Mouse (Mus musculus) CH12.LX (cell line): ENCODE data around the gene Smim13. TPM values are rescaled to one million over a fixed set of nuclear protein-coding genes. Genes with fewer than 3 reads are reported as not detected.

Experiments used
- DNase-seq: peaks from one replicate; pipeline ENCODE4 v3.0.0-alpha.2; 2013; ENCODE audit errors: extremely low read depth
- H3K27ac ChIP-seq: 2 replicates; pipeline ENCODE4 v1.5.1; 2012; ENCODE audit warnings: low read depth, mild to moderate bottlenecking, control low read depth, moderate library complexity; ENCODE audit not compliant: insufficient read depth
- H3K27me3 ChIP-seq: replicated peaks from 2 replicates; pipeline ENCODE3; 2012; ENCODE audit warnings: inconsistent platforms
- H3K36me3 ChIP-seq, 2 experiments: replicated peaks in 1 of 2; 2 replicates each; pipeline versions ENCODE3 to v1.6.1; 2012; ENCODE audit warnings: inconsistent platforms in 1 of 2, low read length in 1 of 2, mild to moderate bottlenecking in 1 of 2, mixed read lengths in 1 of 2, moderate library complexity in 1 of 2; ENCODE audit not compliant: control insufficient read depth in 1 of 2, insufficient read depth in 1 of 2
- H3K4me1 ChIP-seq, 2 experiments: 2 replicates each; pipeline ENCODE4 v1.6.1; 2012; ENCODE audit warnings: inconsistent platforms in 1 of 2, moderate library complexity in 1 of 2; ENCODE audit not compliant: insufficient read depth in 2 of 2, control insufficient read depth in 1 of 2
- H3K4me2 ChIP-seq: 2 replicates; pipeline ENCODE4 v1.6.1; 2012; ENCODE audit warnings: low read depth, mild to moderate bottlenecking, control low read depth; ENCODE audit not compliant: poor library complexity, insufficient read depth, severe bottlenecking
- H3K4me3 ChIP-seq, 3 experiments: fragments of 150-350 bp in 1 of 3; sonication (generic) in 1 of 3; replicated peaks in 1 of 3; 2 replicates each; pipeline versions ENCODE3 to v1.5.1; 2011 to 2012; ENCODE audit warnings: low read depth in 2 of 3, low read length in 2 of 3, mild to moderate bottlenecking in 2 of 3, moderate library complexity in 2 of 3, control low read depth in 1 of 3, improper control_type of control experiment in 1 of 3, inconsistent platforms in 1 of 3, mixed read lengths in 1 of 3; ENCODE audit not compliant: poor library complexity in 1 of 3
- H3K79me2 ChIP-seq: replicated peaks from 2 replicates; pipeline ENCODE4 v1.6.1; 2012; ENCODE audit warnings: mild to moderate bottlenecking, moderate library complexity; ENCODE audit not compliant: control insufficient read depth, poor library complexity, insufficient read depth, severe bottlenecking; ENCODE audit errors: extremely low read depth
- H3K9ac ChIP-seq: 2 replicates; pipeline ENCODE4 v1.6.1; 2012; ENCODE audit warnings: low read depth, mild to moderate bottlenecking, control low read depth, moderate library complexity; ENCODE audit not compliant: insufficient read depth
- H3K9me3 ChIP-seq: replicated peaks from 2 replicates; pipeline ENCODE3; 2012; ENCODE audit warnings: low read length, inconsistent platforms, mixed read lengths
- BHLHE40 ChIP-seq: IDR thresholded peaks from 2 replicates; pipeline ENCODE4 v1.6.1; 2011; ENCODE audit warnings: mild to moderate bottlenecking, low read depth, low read length, improper control_type of control experiment
- CHD1 ChIP-seq: IDR thresholded peaks from 2 replicates; pipeline ENCODE4 v1.6.1; 2012; ENCODE audit warnings: low read depth, low read length, improper control_type of control experiment, inconsistent platforms
- CTCF ChIP-seq, 2 experiments: IDR thresholded peaks in 1 of 2; conservative IDR thresholded peaks in 1 of 2; 2 replicates each; pipeline ENCODE4 v1.5.1; 2011 to 2012; ENCODE audit warnings: low read depth in 2 of 2, low read length in 2 of 2, improper control_type of control experiment in 1 of 2, inconsistent platforms in 1 of 2, mild to moderate bottlenecking in 1 of 2, moderate library complexity in 1 of 2
- E2F4 ChIP-seq: IDR thresholded peaks from 2 replicates; pipeline ENCODE4 v1.6.1; 2011; ENCODE audit warnings: low read depth, low read length, improper control_type of control experiment; ENCODE audit not compliant: insufficient replicate concordance
- ELF1 ChIP-seq: IDR thresholded peaks from 2 replicates; pipeline ENCODE4 v1.6.1; 2014; ENCODE audit warnings: low read depth, mild to moderate bottlenecking, inconsistent platforms, low read length, improper control_type of control experiment
- EP300 ChIP-seq: IDR thresholded peaks from 2 replicates; pipeline ENCODE4 v1.6.1; 2011; ENCODE audit warnings: low read length, improper control_type of control experiment
- GABPA ChIP-seq: IDR thresholded peaks from 2 replicates; pipeline ENCODE4 v1.6.1; 2012; ENCODE audit warnings: low read depth, low read length, improper control_type of control experiment, inconsistent platforms; ENCODE audit not compliant: insufficient replicate concordance
- HCFC1 ChIP-seq: IDR thresholded peaks from 2 replicates; pipeline ENCODE4 v1.6.1; 2012; ENCODE audit warnings: low read depth, mild to moderate bottlenecking, inconsistent platforms, low read length, improper control_type of control experiment
- IRF4 ChIP-seq: IDR thresholded peaks from 2 replicates; pipeline ENCODE4 v1.6.1; 2014; ENCODE audit warnings: low read depth, mild to moderate bottlenecking, inconsistent platforms, low read length, improper control_type of control experiment
- KAT2A ChIP-seq: IDR thresholded peaks from 2 replicates; pipeline ENCODE4 v1.6.1; 2012; ENCODE audit warnings: low read length, improper control_type of control experiment, inconsistent platforms; ENCODE audit not compliant: insufficient replicate concordance
- MAFK ChIP-seq: IDR thresholded peaks from 2 replicates; pipeline ENCODE4 v1.6.1; 2011; ENCODE audit warnings: low read length, improper control_type of control experiment; ENCODE audit not compliant: insufficient replicate concordance
- MAX ChIP-seq: IDR thresholded peaks from 2 replicates; pipeline ENCODE4 v1.6.1; 2011; ENCODE audit warnings: low read length, improper control_type of control experiment
- MAZ ChIP-seq: IDR thresholded peaks from 2 replicates; pipeline ENCODE4 v1.6.1; 2012; ENCODE audit warnings: low read depth, mild to moderate bottlenecking, inconsistent platforms, low read length, improper control_type of control experiment, moderate library complexity
- MXI1 ChIP-seq: IDR thresholded peaks from 2 replicates; pipeline ENCODE4 v1.6.1; 2011; ENCODE audit warnings: mild to moderate bottlenecking, low read depth, low read length, improper control_type of control experiment
- MYC ChIP-seq: IDR thresholded peaks from 2 replicates; pipeline ENCODE4 v1.6.1; 2011; ENCODE audit warnings: low read depth, mild to moderate bottlenecking, improper control_type of control experiment, low read length
- NELFE ChIP-seq: IDR thresholded peaks from 2 replicates; pipeline ENCODE4 v1.6.1; 2011; ENCODE audit warnings: low read depth, low read length, improper control_type of control experiment
- NRF1 ChIP-seq: IDR thresholded peaks from 2 replicates; pipeline ENCODE4 v1.6.1; 2014; ENCODE audit warnings: low read depth, mild to moderate bottlenecking, inconsistent platforms, low read length, improper control_type of control experiment, moderate library complexity
- PAX5 ChIP-seq: IDR thresholded peaks from 2 replicates; pipeline ENCODE4 v1.6.1; 2012; ENCODE audit warnings: low read length, inconsistent platforms, mixed read lengths
- POLR2AphosphoS2 ChIP-seq: IDR thresholded peaks from 2 replicates; pipeline ENCODE4 v1.6.1; 2011; ENCODE audit warnings: low read depth, low read length, improper control_type of control experiment
- RAD21 ChIP-seq: IDR thresholded peaks from 2 replicates; pipeline ENCODE4 v1.6.1; 2011; ENCODE audit warnings: low read depth, mild to moderate bottlenecking, low read length, improper control_type of control experiment, moderate library complexity
- RCOR1 ChIP-seq: conservative IDR thresholded peaks from 2 replicates; pipeline ENCODE4 v1.6.1; 2012; ENCODE audit warnings: low read depth, mild to moderate bottlenecking, inconsistent platforms, low read length, improper control_type of control experiment
- SIN3A ChIP-seq: IDR thresholded peaks from 2 replicates; pipeline ENCODE4 v1.6.1; 2012; ENCODE audit warnings: low read length, improper control_type of control experiment, inconsistent platforms
- TBP ChIP-seq: conservative IDR thresholded peaks from 2 replicates; pipeline ENCODE4 v1.6.1; 2011; ENCODE audit warnings: low read depth, low read length, improper control_type of control experiment
- UBTF ChIP-seq: IDR thresholded peaks from 2 replicates; pipeline ENCODE4 v1.6.1; 2012; ENCODE audit warnings: low read depth, mild to moderate bottlenecking, inconsistent platforms, low read length, improper control_type of control experiment, moderate library complexity
- USF1 ChIP-seq: IDR thresholded peaks from 2 replicates; pipeline ENCODE4 v1.6.1; 2014; ENCODE audit warnings: low read depth, mild to moderate bottlenecking, inconsistent platforms, low read length, improper control_type of control experiment
- USF2 ChIP-seq: conservative IDR thresholded peaks from 2 replicates; pipeline ENCODE4 v1.6.1; 2011; ENCODE audit warnings: low read depth, low read length, improper control_type of control experiment
- ZC3H11A ChIP-seq: IDR thresholded peaks from 2 replicates; pipeline ENCODE4 v1.6.1; 2012; ENCODE audit warnings: low read depth, mild to moderate bottlenecking, inconsistent platforms, low read length, improper control_type of control experiment
- ZKSCAN1 ChIP-seq: IDR thresholded peaks from 2 replicates; pipeline ENCODE4 v1.6.1; 2012; ENCODE audit warnings: low read depth, inconsistent platforms, low read length, improper control_type of control experiment, borderline replicate concordance
- ZMIZ1 ChIP-seq: IDR thresholded peaks from 2 replicates; pipeline ENCODE4 v1.6.1; 2012; ENCODE audit warnings: low read depth, mild to moderate bottlenecking, inconsistent platforms, low read length, improper control_type of control experiment
- dilution Hi-C: fragments of 300-500 bp; cut with MboI; formaldehyde crosslinking; loops from 2 replicates; pipeline ENCODE4 v1.14.3; 2020; ENCODE audit warnings: low sequenced_read_pairs; ENCODE audit not compliant: extremely low pct_unique_long_range_greater_than_20kb, extremely low pct_ligation_motif_present
- in situ Hi-C: fragments of 300-500 bp; cut with MboI; formaldehyde crosslinking; loops from 3 replicates; pipeline ENCODE4 v1.14.3; 2019; ENCODE audit warnings: low sequenced_read_pairs, low pct_ligation_motif_present, low pct_unique_long_range_greater_than_20kb, mixed read lengths
- polyA plus RNA-seq: library from polyadenylated mRNA; unstranded; fragments of >175 nt; gene quantifications from 2 replicates; pipeline ENCODE4 v1.2.1, GENCODE M21; 2012; ENCODE audit warnings: low read depth; ENCODE audit not compliant: insufficient read length
- total RNA-seq, 2 experiments: library from RNA; depleted of rRNA; stranded (reverse); fragments of 300-350 nt in 1 of 2; fragments of >200 nt in 1 of 2; gene quantifications; 2 replicates each; pipeline ENCODE4 v1.2.3; 2012 to 2014

Smim13 gene
- total and polyA plus RNA-seq, 3 experiments: 4.4 to 13.4 (median 11.6) TPM

DNA sequence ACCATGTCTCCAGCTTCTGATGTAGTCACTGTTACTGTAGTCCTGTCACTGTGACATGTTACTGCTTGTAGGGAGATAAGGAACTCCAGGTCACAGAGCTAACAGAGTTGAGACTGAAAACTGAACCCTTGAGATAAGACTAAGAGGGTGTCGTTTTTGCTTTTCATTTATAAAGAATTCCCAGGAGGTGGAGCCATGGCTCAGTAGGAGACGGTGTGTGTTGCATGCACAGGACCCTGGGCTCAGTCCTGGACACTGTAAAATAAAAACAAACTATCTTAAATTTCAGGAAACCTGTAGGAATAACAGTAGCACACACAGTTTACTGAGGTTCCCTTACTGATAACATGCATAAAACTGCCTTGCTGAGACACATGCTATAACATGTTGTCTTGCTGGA lies 48.9 kb downstream of the Smim13 start:
- no peak for DNase-seq
- in situ Hi-C loops: no loop called here

DNA sequence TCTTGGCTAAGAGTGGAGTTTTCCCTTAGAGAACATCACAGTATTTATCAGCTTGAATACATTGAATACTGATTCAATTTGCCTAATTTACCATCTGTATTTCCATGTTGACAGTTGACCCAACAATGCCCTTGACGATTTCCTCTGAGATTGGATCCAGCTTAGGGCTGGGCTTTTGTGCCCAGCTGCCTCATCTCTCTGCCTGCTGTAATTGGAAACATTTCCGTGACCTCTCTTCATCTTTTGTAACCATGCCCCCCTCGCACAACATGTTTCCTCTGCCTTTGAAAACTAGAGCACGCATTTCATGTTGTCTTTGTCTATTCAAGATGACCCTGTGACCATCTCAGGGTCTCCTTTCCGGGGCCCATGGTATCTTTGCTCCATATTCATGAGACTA lies 49.4 kb downstream of the Smim13 start:
- dilution Hi-C loops (no loop called here), in situ Hi-C loops (no loop called here)
- Histone ChIP-seq H3K27me3 (no peaks in the 10 kb centered on the region), H3K4me3 (no peak overlapping the region), H3K9ac (no peak overlapping the region), H3K4me2 (no peak overlapping the region), H3K9me3 (no peaks in the 10 kb centered on the region), H3K36me3 (no peaks in the 10 kb centered on the region), H3K4me1 (peaks cover 2 to 7% of the 10 kb centered on the region in 2 experiments; a peak in 3 of 4 replicates), H3K79me2 (no peaks in the 10 kb centered on the region), H3K27ac (no peak overlapping the region)
- TF ChIP-seq USF2 (no peak), MAX (no peak), UBTF (no peak), BHLHE40 (no peak), IRF4 (no peak), EP300 (no peak), SIN3A (no peak), NELFE (no peak), ELF1 (no peak), ZMIZ1 (no peak), CTCF (conservative IDR thresholded peaks at IDR 0.05 in 1 of 2, IDR thresholded peaks at IDR 0.05 in 1 of 2; ENCODE audit: low read depth in 2 of 2, low read length in 2 of 2) (no peak), MAFK (no peak), ZKSCAN1 (no peak), ZC3H11A (no peak), PAX5 (no peak), MAZ (no peak), HCFC1 (no peak), KAT2A (no peak), POLR2AphosphoS2 (no peak), USF1 (no peak)
- DNase-seq: no peak

More for the DNA sequence above, 48.9 kb downstream of the Smim13 start:
- Histone ChIP-seq H3K27me3 (no peaks in the 10 kb centered on the region), H3K36me3 (no peaks in the 10 kb centered on the region), H3K4me2 (no peak overlapping the region), H3K9ac (no peak overlapping the region), H3K27ac (no peak overlapping the region), H3K4me1 (peaks cover 2 to 7% of the 10 kb centered on the region in 2 experiments; a peak in 3 of 4 replicates), H3K9me3 (no peaks in the 10 kb centered on the region), H3K79me2 (no peaks in the 10 kb centered on the region), H3K4me3 (no peak overlapping the region)
- TF ChIP-seq USF2 (no peak), UBTF (no peak), CHD1 (no peak), RAD21 (no peak; the same call in 1 of the 2 replicates), MXI1 (no peak), ZC3H11A (no peak), E2F4 (no peak), NELFE (no peak), MYC (no peak), RCOR1 (no peak), GABPA (no peak), KAT2A (no peak), TBP (no peak), NRF1 (no peak), CTCF (conservative IDR thresholded peaks at IDR 0.05 in 1 of 2, IDR thresholded peaks at IDR 0.05 in 1 of 2; ENCODE audit: low read depth in 2 of 2, low read length in 2 of 2) (no peak)
- dilution Hi-C loops: no loop called here
